Mouse (Mus musculus): ENCODE measurements around the gene Gpr25.
A peak's percentile ranks its signal among the peaks of the same experiment; 100 is the strongest.

The Gpr25 gene

DNA sequence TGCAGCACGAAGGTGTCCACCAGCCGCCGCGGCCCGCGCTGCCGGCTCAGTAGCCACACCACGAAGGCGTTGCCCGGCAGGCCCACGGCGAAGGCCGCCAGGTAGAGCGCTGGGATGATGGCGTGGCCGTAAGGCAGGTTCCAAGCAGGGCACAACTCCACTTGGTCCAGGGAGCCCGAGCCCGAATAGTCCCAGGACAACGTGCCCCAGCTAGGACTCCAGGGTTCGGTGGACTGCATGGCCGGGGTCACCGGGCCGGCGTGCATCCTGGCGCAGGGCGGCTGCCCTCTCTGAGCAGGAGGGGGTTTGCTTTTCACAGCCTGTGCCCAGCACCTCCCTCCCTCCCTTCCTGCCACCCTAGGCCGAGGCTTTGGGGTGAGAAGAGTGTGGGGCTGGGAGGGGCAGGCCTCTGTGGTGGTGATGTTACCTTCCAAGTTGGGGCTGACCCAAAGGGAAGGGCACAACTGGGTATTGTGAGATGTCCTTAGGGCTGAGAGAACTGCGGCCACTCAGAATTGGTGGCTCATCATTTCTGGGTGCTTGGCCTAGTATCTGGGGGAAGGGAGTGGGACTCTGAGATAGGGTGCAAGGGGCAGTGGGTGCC, at the start of gene Gpr25:
TSS of gene Gpr25 (minus strand) at position 239 of the 604 bp plus-strand sequence.
- DNase-seq (ENCODE audit: extremely low spot score): no peak

DNA sequence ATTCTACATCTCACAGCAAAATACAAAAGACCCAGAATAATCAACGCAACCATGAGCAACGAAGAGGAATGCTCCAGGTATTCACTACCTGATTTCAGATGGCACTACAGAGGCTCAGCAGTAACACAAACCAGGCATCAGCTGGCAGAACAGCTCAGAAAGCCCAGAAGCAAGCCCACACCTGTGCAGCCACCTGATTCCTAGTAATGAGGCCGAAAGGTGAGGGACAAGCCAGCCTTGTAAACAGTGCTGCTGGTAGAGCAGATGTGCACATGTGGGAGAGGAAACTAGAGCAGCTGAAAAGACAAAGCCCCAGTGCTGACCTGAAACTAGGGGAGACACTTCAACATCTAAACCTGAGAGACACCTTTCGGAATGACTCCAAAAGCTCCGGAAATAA, 48.5 kb upstream of the Gpr25 start:
- no peak for DNase-seq (ENCODE audit: extremely low spot score)

DNA sequence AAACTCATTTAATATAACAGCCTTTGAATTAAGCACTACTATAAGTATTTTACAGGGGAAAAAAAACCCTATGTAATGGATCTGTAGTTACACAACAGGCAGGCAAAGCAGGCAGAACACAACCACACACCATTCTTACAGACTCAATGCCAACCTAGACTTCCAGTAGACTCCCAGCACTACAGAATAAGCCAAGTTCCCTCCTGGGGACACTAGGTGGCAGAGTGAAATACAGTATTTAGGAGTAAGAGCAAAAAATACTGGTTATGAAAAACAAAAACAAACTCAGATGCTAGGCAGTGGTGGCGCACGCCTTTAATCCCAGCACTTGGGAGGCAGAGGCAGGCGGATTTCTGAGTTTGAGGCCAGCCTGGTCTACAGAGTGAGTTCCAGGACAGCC, 45.8 kb upstream of the Gpr25 start:
- DNase-seq (ENCODE audit: extremely low spot score): no peak

DNA sequence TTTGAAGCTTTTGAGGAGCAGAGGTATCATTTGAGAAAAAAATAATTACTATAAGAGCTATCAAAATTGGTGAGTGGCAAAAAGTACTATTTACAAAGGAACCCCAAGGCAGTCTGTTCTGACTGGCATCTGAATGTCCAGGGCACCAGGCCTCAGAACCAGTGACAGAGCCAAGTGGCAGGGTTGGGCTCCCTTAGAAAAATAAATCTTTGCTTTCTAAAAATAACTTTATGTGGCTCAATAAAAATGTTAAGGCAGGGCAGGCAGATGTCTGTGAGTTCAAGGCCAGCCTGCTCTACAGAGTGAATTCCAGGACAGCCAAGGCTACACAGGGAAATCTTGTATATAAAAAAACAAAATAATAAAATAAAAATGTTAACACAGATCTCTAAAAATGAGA, 33.3 kb upstream of the Gpr25 start:
- DNase-seq (ENCODE audit: extremely low spot score): no peak

DNA sequence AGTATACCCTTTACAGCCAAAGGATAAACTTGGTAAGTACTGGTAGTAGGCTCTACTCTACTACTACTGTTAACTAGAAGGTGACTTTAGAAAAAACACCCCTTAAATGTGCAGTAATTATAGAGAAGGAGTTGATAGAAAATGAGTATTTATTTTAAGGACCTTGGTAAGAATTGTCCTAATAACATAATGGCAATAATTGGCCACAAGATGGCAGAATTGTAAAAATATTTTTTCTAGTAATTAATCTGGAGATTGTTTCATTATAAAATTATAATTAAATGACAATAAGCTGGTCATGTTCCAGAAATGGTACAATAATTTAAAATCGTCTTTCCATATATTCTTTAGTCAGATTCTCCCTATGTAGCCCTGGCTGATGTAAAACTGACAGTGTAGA, 29.1 kb upstream of the Gpr25 start:
- DNase-seq (ENCODE audit: extremely low spot score): no peak

DNA sequence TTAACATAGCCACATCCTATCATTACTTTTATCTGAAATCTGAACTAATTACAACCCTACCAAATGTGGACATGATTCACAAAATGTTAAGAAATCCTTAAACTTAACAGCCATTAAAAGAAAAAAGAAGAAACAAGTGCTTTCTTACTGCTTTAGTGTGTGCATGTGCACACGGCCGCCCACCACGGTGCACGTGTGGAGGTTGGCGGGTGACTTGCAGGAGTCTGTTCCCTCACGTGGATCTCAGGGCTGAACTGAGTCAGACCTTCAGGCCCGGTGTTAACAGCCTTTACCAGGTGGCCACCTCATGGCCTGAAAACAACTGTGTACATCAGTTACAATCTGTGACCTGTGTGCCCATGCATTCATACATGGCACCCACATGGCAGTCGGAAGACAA, 16.7 kb upstream of the Gpr25 start:
- DNase-seq (ENCODE audit: extremely low spot score): no peak

DNA sequence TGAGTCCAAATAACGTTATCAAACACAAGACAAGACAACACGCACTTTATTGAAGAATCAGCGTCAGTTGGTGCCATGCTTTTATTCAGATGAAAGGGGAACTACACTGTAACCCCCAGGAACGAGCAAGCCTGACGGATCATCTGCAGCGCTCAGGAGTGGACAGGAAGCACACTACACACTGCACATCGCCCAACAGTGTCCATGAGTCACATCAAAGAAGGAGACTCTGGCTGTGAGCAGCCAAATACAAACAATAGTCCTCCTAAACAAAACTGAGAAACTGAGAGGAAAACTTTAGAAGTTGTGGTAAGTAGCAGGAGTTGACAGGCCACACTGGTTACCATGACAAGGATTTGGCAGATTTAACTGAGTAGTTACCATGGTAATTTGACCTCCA, 7.6 kb upstream of the Gpr25 start:
- DNase-seq (ENCODE audit: extremely low spot score): no peak

DNA sequence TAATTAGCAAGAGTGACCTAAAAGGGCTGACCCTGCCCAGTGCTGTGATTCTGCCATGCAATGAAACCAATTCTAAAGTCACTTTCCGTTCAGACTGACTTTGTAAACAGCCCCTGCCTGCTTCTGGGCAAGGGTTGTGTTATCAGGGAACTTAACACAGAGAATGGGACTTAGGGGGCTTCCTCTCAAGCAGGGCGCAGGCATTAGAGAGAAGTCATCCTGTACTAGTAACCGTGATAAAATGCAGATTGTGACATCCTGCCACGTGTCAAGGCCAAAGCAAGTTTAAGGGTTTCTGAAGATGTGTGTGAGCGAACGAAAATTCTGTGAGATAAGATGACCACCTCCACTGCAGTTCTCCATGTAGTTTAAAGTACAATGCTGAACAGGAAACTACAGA, 5.5 kb upstream of the Gpr25 start:
- DNase-seq (ENCODE audit: extremely low spot score): no peak

DNA sequence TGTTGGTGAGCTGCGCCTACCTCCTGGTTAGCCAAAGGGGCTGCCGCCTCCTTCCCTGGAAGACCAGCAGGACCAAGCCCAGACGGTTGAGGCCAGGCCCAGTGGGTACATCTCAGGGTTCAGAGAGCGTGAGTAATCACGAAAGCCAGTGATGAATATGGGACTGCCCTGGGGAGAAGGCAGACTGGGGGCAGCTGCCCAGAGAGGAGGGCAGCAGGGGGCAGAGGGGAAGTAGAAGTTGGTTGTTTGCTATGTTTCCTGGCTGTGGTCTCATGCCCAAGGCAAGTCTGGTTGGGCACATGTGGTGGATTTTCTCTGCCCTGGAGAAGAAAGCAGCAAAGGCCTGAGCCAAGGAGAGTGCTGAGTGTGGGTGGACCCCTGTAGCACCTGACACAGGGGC, 2.7 kb upstream of the Gpr25 start:
- no peak for DNase-seq (ENCODE audit: extremely low spot score)

DNA sequence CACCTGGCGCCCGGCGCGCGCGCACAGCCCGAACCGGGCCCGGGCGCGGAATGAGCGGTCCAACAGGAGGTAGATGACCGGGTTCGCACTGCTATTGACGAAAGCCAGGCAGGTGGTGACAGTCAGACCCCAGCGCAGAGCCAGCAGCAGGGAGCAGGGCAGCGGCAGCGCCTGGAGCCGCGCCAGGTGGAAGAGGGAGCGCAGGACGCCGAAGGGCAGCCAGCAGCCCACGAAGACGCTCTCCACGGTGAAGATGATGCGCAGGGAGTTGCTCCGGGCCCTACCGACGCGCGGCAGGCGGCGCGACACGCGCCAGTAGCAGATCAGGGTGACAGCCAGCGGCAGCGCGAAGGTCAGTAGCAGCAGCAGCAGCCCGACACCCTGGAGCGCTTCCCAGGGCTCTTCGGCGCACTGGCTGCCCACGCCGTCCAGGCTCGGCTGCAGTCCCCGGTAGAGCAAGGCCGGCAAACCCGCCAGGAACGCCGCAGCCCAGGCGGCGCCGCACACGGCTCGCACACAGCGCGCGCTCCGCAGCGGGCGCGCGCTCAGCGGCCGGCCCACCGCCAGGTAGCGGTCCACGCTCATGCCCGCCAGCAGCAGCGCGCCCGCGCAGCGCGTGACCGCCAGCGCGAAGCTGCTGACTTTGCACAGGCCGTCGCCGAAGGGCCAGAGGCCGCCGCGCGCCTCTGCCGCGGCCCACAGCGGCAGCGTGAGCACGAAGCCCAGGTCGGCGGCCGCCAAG, 609 bp downstream of the Gpr25 start:
- peak; percentile 54 for DNase-seq (ENCODE audit: extremely low spot score)

DNA sequence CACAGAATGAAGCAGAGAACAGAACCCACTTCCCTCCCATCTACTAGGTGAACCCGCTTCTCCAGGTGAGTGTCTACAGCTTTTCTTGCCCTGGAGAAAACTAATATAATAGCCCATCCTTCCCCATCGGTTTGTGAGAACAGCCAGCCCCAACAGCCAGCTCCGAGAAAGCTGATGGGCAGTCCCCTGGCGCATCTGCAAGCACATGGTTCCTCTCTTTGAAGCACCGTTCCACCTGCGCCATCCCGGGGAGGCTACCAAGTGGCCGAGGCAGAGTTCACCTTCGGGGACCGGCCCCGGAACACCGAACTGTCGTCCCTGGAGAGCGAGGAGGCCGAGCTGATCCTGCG, 1.2 kb downstream of the Gpr25 start:
- DNase-seq (ENCODE audit: extremely low spot score): peak; percentile 20

DNA sequence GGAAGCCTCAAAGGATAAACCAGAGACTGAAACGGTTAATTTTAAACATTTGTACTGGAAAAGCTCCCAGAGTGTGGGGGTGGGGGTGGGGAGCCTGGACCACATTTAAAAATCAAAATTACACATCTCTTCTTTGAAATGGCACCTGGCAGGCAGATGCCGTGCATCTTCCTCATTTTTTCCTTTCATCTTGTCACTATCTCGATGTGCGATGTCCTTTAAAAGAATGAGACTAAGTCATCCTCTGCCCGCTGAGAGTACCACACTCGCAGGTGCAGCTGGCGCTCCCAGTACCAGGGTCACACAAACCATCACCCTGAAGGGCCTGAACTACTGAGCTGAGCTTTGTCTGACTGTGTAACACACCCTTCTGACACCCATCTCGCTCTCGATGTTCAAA, 2.2 kb downstream of the Gpr25 start:
- DNase-seq (ENCODE audit: extremely low spot score): no peak

DNA sequence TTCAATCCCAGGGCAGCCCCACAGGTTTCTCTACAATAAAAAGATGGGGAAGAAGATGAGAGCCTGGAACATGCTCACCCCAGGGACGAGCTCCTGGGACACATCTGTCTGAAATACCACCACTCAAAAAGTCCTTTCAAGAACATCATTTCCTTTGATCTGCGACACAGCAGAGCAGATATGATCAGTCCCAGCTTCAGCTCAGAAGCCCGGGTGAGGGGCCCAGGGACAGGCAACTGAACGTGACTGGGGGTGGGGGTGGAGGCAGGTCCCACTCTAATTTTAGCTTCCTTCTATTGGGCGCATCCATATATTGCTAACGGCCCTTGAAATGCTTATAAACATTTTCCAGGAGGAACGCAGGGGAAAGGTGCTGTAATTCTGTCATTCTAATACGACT, 5.0 kb downstream of the Gpr25 start:
- no peak for DNase-seq (ENCODE audit: extremely low spot score)

DNA sequence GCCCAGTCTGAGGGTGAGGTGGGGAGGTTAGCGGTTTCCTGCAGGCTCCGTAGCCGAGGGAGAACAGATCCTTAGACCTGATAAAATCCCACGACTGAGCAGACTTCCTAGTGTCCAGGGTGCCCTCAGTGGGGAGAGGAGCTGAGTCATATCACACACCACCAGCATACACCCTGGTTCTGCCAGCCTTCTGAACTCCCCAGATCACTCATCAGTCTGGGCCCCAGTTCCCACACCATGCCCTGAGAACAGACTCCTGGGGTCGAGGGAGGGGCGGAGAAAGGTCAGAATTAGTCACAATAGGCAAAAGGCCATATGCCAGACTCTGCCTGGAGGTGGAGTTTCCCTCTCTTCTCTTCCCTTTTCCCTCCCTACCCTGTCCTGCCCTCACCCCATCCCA, 5.5 kb downstream of the Gpr25 start:
- peak; percentile 29 for DNase-seq (ENCODE audit: extremely low spot score)

DNA sequence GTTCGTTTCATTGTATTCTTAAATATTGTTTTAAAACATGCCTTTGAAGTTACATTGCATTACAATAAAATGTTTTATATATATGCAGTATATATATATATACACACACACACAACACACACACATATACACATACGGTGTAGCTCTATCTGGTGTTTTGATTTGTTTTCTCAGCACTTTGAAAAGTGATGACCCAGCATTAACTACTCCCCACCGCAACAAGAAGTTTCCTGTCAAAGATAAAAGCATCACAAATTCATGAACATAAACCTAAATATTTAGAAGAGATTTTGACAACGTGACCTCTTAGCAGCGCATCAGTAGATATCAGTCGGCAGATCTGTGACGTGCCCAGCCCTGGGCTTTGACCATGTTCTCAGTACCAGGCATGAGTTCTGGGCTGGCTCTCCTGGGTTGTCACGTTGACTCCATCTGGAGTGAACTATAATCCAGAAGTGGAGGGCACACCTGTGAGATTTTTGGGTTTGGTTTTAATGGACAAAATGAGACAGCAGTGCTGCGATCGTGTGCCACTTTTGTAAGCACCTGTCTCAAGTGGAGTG, 6.1 kb downstream of the Gpr25 start:
- no peak for DNase-seq (ENCODE audit: extremely low spot score)

DNA sequence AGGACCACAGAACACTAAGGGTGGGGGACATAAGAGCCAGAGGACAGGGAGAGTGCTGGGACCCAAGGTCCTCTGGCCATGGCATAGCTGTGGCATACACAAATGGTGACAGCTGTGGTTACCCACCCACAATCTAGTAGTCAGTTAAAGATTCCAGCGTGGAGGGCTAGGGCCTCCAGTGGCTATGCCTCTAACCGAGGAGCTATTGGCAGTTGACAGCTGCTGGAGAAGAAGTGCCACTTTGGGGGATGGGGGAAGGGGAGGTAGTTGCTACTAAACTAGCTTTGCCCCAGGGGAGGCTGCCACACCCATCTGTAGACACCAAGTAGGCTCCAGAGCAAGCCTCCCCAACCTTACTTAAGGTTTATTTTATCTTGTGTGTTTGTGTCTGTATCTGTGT, 7.2 kb downstream of the Gpr25 start:
- DNase-seq (ENCODE audit: extremely low spot score): no peak

DNA sequence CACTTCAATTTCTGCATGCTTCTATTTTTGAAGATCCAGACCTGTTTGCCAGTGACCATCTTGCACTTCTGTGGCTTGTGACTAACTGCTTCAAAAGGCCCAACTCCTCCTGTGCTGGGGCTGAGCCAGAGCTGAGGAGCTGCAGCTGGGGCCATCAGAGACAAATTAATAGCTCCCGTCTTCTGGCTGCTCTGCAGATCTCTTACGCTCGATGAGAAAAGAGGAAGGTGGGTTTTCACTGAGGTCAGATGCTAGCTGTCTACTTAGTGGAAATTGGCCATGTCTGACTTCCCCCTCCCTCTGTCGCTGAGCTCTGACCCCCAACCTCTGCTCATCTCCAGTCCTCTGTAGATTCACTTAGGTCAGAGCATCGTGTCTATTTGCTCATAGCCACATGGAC, 11.0 kb downstream of the Gpr25 start:
- no peak for DNase-seq (ENCODE audit: extremely low spot score)

DNA sequence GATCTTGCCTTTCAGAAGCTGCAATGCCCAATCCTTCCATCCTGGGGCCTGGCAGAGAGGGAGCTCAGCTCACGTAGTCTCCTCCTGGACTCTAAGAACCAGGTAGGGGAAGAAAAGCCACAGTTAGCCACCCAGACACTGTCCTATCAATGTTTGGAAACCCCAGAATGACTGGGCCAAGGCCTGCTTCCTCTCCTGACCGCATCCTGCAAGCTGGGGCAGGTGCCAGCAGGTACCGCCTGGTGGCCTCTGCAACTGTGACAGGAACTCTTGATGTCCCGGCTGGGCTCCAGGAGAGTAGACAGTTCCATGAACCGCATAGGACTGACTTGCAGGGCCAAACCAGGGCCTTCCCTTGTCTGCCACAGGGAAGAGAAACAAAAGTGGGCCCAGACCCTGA, 13.3 kb downstream of the Gpr25 start:
- DNase-seq (ENCODE audit: extremely low spot score): no peak

DNA sequence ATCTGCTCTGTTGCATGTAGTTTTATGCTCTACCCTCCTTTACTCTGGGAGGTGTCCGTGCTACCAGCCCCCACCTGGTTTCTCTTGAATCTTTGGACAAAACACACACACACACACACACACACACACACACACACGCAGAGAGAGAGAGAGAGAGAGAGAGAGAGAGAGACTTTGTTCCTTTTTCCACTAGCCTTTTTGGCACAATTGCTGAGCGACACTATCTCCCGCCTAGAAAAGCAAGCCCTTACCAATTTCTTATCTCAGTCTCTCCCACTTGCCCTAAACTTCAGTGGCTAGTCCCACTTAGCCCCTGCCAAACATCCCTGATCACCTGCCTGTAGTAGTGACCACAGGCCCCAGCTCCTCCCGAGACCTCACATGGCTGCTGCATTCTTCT, 16.2 kb downstream of the Gpr25 start:
- no peak for DNase-seq (ENCODE audit: extremely low spot score)

DNA sequence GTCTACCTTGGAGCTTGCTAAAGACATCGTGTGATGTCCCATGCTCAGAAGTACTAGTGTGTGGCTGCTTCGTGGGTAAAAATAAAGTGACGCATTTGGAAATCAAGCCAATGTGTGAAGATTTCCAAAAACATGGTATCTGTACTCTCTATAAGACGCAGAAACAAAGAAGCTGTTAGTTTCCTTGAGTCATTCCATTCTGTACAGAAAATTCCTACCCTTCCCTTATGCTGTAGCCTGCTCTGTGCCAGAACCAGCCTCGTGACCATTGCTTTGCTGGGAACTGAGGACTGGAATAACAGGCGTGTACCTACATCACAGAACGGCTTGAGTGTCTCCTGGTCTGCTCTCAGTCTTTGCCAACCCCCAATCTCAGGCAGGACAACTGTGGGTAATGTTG, 18.9 kb downstream of the Gpr25 start:
- no peak for DNase-seq (ENCODE audit: extremely low spot score)

DNA sequence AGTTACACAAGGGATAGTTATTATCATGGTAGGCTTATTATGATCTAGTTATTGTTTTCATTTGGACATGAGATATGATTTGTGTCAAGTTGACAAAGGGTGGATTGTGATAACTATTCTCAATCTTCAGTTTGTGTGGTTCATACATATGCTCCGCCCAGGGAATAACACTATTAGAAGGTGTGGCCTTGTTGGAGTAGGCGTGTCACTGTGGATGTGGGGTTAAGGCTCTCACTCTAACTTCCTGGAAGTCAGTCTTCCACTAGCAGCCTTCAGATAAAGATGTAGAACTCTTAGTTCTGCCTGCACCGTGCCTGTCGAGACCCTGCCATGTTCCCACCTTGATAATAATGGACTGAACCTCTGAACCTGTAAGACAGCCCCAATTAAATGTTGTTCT, 22.2 kb downstream of the Gpr25 start:
- no peak for DNase-seq (ENCODE audit: extremely low spot score)

DNA sequence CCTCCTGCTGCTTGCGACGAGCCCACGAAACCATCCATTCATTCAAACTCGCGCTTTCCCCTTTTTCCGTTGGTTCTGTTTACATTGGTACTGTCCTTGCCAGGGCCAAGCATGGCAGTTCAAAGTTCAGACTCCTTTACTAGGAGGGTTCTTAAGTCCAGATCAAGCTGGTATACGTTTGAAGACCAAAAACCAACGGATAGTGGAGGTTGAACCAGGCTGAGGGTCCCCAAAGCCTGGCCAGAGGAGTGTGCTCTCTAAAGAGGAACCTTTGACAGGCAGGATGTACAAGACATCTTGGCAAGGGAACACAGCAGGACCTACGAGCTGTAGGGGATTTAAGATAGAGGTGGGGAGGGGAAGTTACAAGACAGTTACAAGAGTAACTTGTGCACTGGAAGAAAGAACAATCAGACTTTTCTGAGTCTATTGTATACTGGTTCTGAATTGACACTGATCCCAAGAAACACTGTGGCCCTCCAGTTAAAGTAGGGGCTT, 26.0 kb downstream of the Gpr25 start:
- DNase-seq (ENCODE audit: extremely low spot score): no peak

DNA sequence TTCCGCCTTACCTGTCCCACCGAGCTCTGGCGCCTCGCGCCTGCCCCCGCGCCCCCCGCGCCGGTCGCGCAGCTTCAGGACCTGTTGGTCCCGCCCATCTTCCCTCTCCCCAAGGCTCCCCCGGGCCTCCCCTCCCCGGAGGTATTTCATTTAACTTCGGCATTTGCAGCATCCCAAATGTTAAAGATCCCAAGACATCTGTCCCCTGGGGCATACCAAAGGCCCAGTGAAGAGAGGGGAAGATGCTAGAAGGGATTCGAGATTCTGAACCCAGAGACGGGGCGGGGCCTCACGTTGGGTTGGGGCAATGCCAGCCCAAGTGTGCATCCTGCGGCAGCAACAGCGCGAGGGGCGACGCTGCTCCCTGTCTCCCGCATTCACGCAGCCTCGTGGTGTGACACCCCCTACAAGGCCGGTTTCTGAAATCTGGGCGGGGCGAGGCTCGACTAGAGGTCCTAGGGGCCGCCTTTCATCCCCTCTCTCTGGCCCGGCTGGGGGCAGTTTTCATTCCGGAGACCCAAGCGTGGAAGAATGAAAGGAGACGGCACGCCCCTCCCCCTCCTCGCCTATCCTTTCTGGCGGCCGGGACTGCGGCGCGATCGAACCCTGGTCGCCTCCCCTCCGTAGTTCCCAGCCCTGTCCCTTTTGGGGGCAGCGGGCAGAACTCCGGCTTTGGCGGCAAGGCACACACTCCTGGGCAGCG, 26.6 kb downstream of the Gpr25 start, which contains the start of gene Inava:
TSS of gene Inava (minus strand) at position 373 of the 703 bp plus-strand sequence.
- peak; percentile 95 for DNase-seq (ENCODE audit: extremely low spot score)
